Mouse (Mus musculus) kidney, embryonic 16.5 days (tissue): ENCODE measurements around the gene Fggy. TPM values are rescaled to one million over a fixed set of nuclear protein-coding genes. Genes with fewer than 3 reads are reported as not detected.
A peak's percentile ranks its signal among the peaks of the same experiment; 100 is the strongest.

Experiments used
- ATAC-seq: fragments of 200-750 bp; cut with Nextera tagmentation; 2 replicates; pipeline ENCODE4 v1.8.0; 2017; ENCODE audit warnings: moderate TSS enrichment; ENCODE audit not compliant: low FRiP score, low TSS enrichment
- H3K27ac ChIP-seq: fragments of 300-500 bp; sonication (generic); 2 replicates; pipeline ENCODE4 v1.5.1; 2014; ENCODE audit warnings: low read length
- H3K27me3 ChIP-seq: fragments of 300-500 bp; sonication (generic); 2 replicates; pipeline ENCODE4 v1.6.1; 2014; ENCODE audit warnings: low read length, control low read depth, mixed read lengths; ENCODE audit not compliant: insufficient read depth
- H3K36me3 ChIP-seq: fragments of 300-500 bp; sonication (generic); 2 replicates; pipeline ENCODE4 v1.6.1; 2014; ENCODE audit warnings: low read length, control low read depth, mixed read lengths; ENCODE audit not compliant: insufficient read depth
- H3K4me1 ChIP-seq: fragments of 300-500 bp; sonication (generic); 2 replicates; pipeline ENCODE4 v1.6.1; 2014; ENCODE audit warnings: low read length, control low read depth, mixed read lengths; ENCODE audit not compliant: insufficient read depth
- H3K4me2 ChIP-seq: fragments of 300-500 bp; sonication (generic); replicated peaks from 2 replicates; pipeline ENCODE4 v1.6.1; 2014; ENCODE audit warnings: low read depth, low read length
- H3K4me3 ChIP-seq: fragments of 300-500 bp; sonication (generic); 2 replicates; pipeline ENCODE4 v1.5.1; 2014; ENCODE audit warnings: mild to moderate bottlenecking, low read length
- H3K9ac ChIP-seq: fragments of 300-500 bp; sonication (generic); replicated peaks from 2 replicates; pipeline ENCODE4 v1.6.1; 2014; ENCODE audit warnings: low read length
- H3K9me3 ChIP-seq: fragments of 300-500 bp; sonication (generic); 2 replicates; pipeline ENCODE4 v1.6.1; 2016; ENCODE audit warnings: low read length, control low read depth
- WGBS: fragments of 180-500 bp; shearing (Covaris S2); extraction: QIAGEN DNeasy Blood & Tissue Kit; methylation state at CpG from one replicate; pipeline ENCODE4 v1.1.7; 2014; 5-methylcytosine and 5-hydroxymethylcytosine counted together
- polyA plus RNA-seq: library from polyadenylated mRNA; unstranded; fragments of >200 nt; fragmentation: Nextera tagmentation; extraction: Ambion mirVana; gene quantifications from 2 replicates; pipeline ENCODE4 v1.2.1, GENCODE M21; 2015

Gene Fggy
- 40.6 and 42.7 TPM in 2 replicates for polyA plus RNA-seq

DNA sequence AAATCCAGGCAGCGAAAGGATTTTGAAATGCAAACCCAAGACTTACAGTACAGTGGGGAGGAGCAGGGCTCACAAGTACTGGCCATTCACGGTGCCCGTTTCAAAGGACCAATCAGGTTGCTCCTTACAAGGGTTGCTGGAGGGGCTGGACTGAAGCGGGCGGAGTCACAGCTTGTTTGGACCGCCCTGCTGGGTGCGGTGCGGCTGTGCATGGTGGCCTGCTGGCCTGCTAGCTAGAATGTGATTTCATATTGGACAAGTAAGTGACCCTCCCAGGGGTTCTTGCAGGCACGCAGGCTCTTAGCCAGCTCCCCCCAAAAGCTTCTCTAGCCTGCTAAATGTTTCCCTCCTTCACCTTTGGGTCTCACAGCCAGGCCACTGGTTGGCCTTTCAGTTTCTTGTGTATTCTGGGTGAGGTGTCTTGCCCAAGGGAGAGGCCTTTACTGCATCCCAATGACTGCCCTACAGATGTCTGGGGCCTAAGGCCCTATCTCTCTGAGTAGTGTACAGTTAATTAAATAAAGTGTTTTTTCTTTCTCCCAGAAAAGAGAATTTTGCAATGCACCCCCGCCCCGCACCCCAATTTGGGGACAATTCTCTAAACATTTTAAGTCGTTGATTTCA, at the start of gene Fggy:
TSS of gene Fggy (plus strand) at position 175 of the 624 bp plus-strand sequence.
- H3K27me3 ChIP-seq: no peaks in the 10 kb centered on the region
- WGBS: 24% methylated on average over 12 of the region's 12 CpGs
- H3K9ac ChIP-seq: peak within 1 kb of the TSS; percentile 76
- peak within 1 kb of the TSS; percentile 81 for H3K27ac ChIP-seq
- peak; percentile 100 for ATAC-seq
- no peaks in the 10 kb centered on the region for H3K9me3 ChIP-seq
- peak within 1 kb of the TSS; percentile 81 for H3K4me2 ChIP-seq
- H3K4me1 ChIP-seq: peaks cover 18% of the 10 kb centered on the region
- H3K36me3 ChIP-seq: no peaks in the 10 kb centered on the region
- H3K4me3 ChIP-seq: peak within 1 kb of the TSS; percentile 54

DNA sequence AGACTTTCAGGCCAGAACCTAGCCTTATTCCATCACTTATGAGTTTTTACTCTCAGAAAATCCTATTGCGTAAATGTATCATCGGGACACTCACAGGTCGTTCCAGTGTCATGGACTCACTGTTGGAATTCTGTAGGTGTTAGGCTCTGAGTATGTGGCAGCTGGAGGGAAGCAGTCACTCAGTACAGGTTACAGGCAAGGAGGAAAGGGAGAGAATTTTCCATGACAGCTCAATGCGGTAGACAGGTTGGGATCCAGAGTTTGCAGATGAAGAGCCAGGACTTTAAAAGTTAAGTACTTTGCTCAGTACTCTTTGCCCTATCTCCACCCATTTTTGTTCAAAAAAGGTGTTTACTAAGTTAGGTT, 49.4 kb upstream of the Fggy start:
- no peak overlapping the region for H3K27ac ChIP-seq

DNA sequence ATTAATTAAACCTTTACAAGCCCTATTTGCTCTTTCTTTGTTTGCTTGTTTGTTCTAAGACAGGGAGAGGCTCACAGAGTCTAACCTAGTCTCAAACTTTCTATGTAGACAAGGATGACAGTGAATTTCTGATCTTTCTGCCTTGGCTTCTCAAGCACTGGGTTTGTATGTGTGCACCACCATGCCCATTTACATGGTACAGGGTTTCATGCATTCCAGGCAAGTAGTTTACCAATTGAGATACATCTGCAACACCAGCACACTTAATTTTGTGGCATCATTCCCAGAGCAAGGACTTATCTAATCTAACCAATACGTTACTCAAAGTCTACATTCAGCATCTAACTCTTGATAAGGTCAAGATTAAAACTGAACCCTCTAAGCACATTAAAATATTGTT, 38.9 kb upstream of the Fggy start:
- Histone ChIP-seq H3K27ac (no peak overlapping the region), H3K36me3 (no peaks in the 10 kb centered on the region), H3K9ac (no peak overlapping the region), H3K4me3 (no peak overlapping the region), H3K9me3 (peaks cover 3% of the 10 kb centered on the region; the same call in 1 of the 2 replicates), H3K27me3 (no peaks in the 10 kb centered on the region), H3K4me1 (no peaks in the 10 kb centered on the region), H3K4me2 (no peak overlapping the region)
- no peak for ATAC-seq
- 65% methylated on average over 1 of the region's 1 CpGs for WGBS

More for the DNA sequence above, 49.4 kb upstream of the Fggy start:
- no peaks in the 10 kb centered on the region for H3K9me3 ChIP-seq
- no peak for ATAC-seq
- H3K9ac ChIP-seq: no peak overlapping the region
- H3K4me3 ChIP-seq: no peak overlapping the region
- 74% methylated on average over 4 of the region's 4 CpGs for WGBS
- H3K36me3 ChIP-seq: no peaks in the 10 kb centered on the region
- H3K27me3 ChIP-seq: no peaks in the 10 kb centered on the region
- H3K4me1 ChIP-seq: peaks cover 5% of the 10 kb centered on the region; the same call in 1 of the 2 replicates
- no peak overlapping the region for H3K4me2 ChIP-seq

DNA sequence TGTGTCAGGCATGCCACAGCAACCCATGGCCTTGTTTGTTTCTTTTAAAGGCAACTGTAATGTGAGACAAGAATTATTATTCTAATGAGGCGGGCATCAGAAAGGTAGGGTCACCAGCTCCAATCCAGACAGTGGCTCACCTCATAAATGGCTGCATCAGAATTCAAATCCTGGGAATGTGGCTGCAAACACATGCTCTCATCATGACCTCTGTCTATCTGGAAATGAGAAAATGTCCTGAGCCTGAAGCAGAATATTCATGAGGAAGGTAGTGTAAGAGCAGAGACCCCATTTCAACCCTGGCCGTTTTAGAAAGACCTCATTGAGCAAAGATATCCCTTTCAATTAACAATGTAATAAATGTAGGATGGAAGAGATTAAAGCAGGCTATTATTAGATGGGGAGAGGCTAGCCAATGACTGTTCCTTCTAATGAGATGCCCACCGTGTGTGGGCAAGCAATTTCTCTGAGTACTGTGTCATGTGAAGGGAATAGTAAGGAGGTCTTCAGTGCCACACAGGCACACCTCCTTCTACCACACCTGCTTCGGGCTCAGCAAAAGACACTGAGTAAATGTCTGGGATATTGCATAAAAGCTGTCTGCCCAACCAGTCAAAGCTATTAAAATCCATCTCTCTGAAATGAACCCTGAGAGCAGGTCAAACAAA, 37.2 kb upstream of the Fggy start:
- no peaks in the 10 kb centered on the region for H3K27me3 ChIP-seq
- H3K9ac ChIP-seq: no peak overlapping the region
- H3K27ac ChIP-seq: no peak overlapping the region
- no peak for ATAC-seq
- H3K9me3 ChIP-seq: peaks cover 3% of the 10 kb centered on the region; the same call in 1 of the 2 replicates
- no peaks in the 10 kb centered on the region for H3K36me3 ChIP-seq
- no peak overlapping the region for H3K4me3 ChIP-seq
- WGBS: 57% methylated on average over 4 of the region's 4 CpGs
- H3K4me2 ChIP-seq: no peak overlapping the region
- H3K4me1 ChIP-seq: no peaks in the 10 kb centered on the region

- Histone ChIP-seq H3K9me3 (peaks cover 3% of the 10 kb centered on the region; the same call in 1 of the 2 replicates), H3K4me3 (no peak overlapping the region), H3K4me1 (no peaks in the 10 kb centered on the region), H3K27me3 (no peaks in the 10 kb centered on the region), H3K27ac (no peak overlapping the region), H3K9ac (no peak overlapping the region), H3K36me3 (no peaks in the 10 kb centered on the region), H3K4me2 (no peak overlapping the region)
- no peak for ATAC-seq
- 60% methylated on average over 2 of the region's 2 CpGs for WGBS
Measured at GRCm38 (mm10) chr4:95520643-95521032, 36.7 kb upstream of the Fggy start.

DNA sequence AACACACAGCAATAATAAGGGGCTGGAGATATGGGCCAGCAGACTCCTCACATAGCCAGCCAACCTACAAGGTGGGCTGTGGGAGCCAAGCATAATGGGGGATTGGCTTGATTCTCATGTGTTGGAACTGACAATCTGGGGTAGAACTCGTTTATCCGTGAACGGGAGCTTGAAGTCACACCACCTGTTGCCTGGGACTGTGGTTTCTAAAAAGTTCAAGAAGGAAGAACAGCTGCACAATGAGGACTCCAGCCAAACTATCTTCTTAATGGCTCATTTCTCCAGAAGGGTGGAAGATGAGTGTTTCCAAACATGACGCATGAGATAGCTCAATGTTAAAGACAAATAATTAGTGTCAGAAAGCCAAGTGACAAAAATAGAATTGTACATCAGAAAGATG, 30.7 kb upstream of the Fggy start:
- Histone ChIP-seq H3K9me3 (peaks cover 3% of the 10 kb centered on the region; the same call in 1 of the 2 replicates), H3K27ac (no peak overlapping the region), H3K4me1 (no peaks in the 10 kb centered on the region), H3K36me3 (no peaks in the 10 kb centered on the region), H3K9ac (no peak overlapping the region), H3K4me2 (no peak overlapping the region), H3K4me3 (no peak overlapping the region), H3K27me3 (no peaks in the 10 kb centered on the region)
- WGBS: 86% methylated on average over 4 of the region's 4 CpGs
- no peak for ATAC-seq

DNA sequence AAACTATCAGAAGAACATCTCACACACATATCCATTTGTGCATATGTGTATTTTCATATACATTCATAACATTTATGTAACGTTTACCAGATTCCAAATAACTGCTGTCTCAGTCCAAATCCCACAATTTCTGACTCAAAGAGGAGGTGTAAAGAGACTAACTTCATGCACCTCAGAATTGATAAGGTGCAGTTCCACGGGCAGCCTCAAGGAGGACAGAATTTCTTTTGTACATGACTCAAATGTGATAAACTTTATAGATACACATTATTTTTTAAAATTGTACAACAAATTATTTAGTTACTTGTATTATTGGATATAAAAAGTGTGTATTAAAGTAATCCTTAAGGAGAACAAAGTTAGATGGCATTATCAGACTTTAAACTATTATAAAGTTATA, 26.6 kb upstream of the Fggy start:
- H3K9me3 ChIP-seq: no peaks in the 10 kb centered on the region
- H3K9ac ChIP-seq: no peak overlapping the region
- no peak overlapping the region for H3K4me2 ChIP-seq
- H3K4me3 ChIP-seq: no peak overlapping the region
- no peaks in the 10 kb centered on the region for H3K4me1 ChIP-seq
- 69% methylated on average over 2 of the region's 2 CpGs for WGBS
- no peaks in the 10 kb centered on the region for H3K36me3 ChIP-seq
- ATAC-seq: no peak
- no peak overlapping the region for H3K27ac ChIP-seq
- H3K27me3 ChIP-seq: no peaks in the 10 kb centered on the region

- H3K4me1 ChIP-seq: no peaks in the 10 kb centered on the region
- 89% methylated on average over 3 of the region's 3 CpGs for WGBS
- H3K4me2 ChIP-seq: no peak overlapping the region
- H3K9ac ChIP-seq: no peak overlapping the region
- H3K4me3 ChIP-seq: no peak overlapping the region
- ATAC-seq: no peak
- no peak overlapping the region for H3K27ac ChIP-seq
- no peaks in the 10 kb centered on the region for H3K9me3 ChIP-seq
- no peaks in the 10 kb centered on the region for H3K27me3 ChIP-seq
- no peaks in the 10 kb centered on the region for H3K36me3 ChIP-seq
Measured at GRCm38 (mm10) chr4:95533946-95534345, 23.4 kb upstream of the Fggy start.

DNA sequence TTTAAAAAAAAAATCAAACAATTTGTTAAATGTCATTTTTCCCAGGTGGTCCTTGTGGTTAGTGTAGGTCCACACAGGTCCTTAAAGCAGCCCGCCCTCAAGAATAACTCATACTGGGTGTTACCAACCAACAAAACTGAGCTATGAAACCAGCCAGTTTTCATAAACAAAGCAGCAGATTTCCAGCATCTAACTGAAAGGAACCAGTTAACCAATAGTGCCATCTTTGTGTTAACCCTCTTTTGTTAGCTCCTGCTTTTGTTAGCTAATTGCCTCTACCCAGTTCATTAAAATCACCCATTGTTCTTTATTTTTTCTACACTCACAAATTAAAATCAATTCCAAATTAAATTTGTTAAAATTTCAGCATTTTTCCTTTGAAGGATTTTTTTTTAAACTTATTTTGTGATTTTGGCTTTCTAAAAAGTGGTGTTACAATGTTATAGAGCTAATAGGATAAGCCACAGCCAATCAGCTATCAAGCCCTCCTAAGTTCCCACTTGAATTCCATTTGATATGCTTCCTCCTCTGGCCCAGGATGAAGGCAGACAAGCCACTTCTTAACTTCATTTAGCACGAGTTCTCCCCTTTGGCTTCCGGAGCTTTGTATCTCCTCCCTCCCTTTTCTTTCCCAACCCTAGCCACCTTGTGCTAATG, 15.8 kb upstream of the Fggy start:
- Histone ChIP-seq H3K27me3 (no peaks in the 10 kb centered on the region), H3K4me2 (no peak overlapping the region), H3K4me1 (no peaks in the 10 kb centered on the region), H3K27ac (no peak overlapping the region), H3K9me3 (no peaks in the 10 kb centered on the region), H3K9ac (no peak overlapping the region), H3K4me3 (no peak overlapping the region), H3K36me3 (no peaks in the 10 kb centered on the region)
- no peak for ATAC-seq
- WGBS: 82% methylated on average over 3 of the region's 3 CpGs
